Mouse (Mus musculus): ENCODE results near the gene Amfr. TPM values are rescaled to one million over a fixed set of nuclear protein-coding genes. Genes with fewer than 3 reads are reported as not detected.

Gene Amfr
- total RNA-seq, 1 experiment, result 73.6 TPM

GRCm38 (mm10) chr8:94010101-94010705 lies 2.4 kb downstream of the Amfr start:
- no peak for DNase-seq (ENCODE audit: low read depth, low spot score)
- no peak overlapping the region for H3K9ac ChIP-seq (ENCODE audit: insufficient read depth, low read depth, low read length, poor library complexity, severe bottlenecking)
- in situ Hi-C loops (cut with MboI; ENCODE audit: low sequenced_read_pairs in 2 of 2, unreplicated experiment in 2 of 2), result no loop called here
- H3K27ac ChIP-seq (ENCODE audit: insufficient read depth, low read depth, low read length, poor library complexity, severe bottlenecking), result no peak overlapping the region
- H3K9me3 ChIP-seq (ENCODE audit: control insufficient read depth, insufficient read depth, low read depth, low read length), result no peaks in the 10 kb centered on the region
- TF ChIP-seq ZC3H11A (IDR thresholded peaks at IDR 0.05; ENCODE audit: borderline replicate concordance, low read depth, low read length), result no peak
- no peak for TF ChIP-seq HCFC1 (IDR thresholded peaks at IDR 0.05; ENCODE audit: borderline replicate concordance, insufficient read depth, low read length)
- TF ChIP-seq CHD2 (IDR thresholded peaks at IDR 0.05; ENCODE audit: low read depth, low read length), result no peak
- H3K4me3 ChIP-seq (ENCODE audit: insufficient read depth in 1 of 2, low read depth in 1 of 2, low read length in 2 of 2, poor library complexity in 1 of 2, severe bottlenecking in 1 of 2), result no peak overlapping the region
- peaks cover 5% of the 10 kb centered on the region; the same call in 1 of the 2 replicates for H3K36me3 ChIP-seq (ENCODE audit: control insufficient read depth, insufficient read depth, low read length, poor library complexity, severe bottlenecking)
- peaks cover 4 to 13% of the 10 kb centered on the region in 2 experiments; a peak in 3 of 4 replicates for H3K4me1 ChIP-seq (ENCODE audit: control insufficient read depth in 2 of 2, insufficient read depth in 2 of 2, low read length in 2 of 2, poor library complexity in 1 of 2)

DNA sequence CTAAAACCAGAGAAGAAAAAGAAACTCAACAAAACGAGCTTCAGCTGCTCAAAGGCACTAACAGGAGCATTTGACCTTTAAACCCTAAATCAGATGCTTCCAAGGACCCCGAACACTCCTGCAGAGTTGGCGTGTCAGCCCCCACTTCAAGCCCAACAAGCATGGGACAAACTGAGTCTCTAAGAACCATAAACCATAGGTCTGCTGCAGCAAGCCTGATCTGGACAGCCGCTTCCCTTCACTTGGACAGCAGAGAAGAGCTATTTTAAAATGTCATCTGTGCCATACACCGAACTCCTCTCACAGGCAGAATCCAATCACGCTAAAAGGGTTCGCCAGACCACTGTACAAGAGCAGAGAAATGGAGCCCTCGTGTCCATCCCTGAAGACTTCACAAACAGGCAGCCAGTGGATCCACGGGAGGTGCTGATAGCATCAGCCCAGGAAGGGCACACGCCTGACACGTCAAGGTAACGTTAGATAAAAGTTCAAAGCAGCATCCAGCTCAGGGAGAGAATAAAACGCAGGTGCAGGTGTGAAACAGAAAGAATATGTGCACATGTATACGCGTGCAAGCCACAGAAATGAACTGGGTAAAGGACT lies 3.3 kb downstream of the Amfr start:
- DNase-seq (ENCODE audit: low read depth, low spot score), result no peak
- no peaks in the 10 kb centered on the region for H3K9me3 ChIP-seq (ENCODE audit: control insufficient read depth, insufficient read depth, low read depth, low read length)
- no peak overlapping the region for H3K27ac ChIP-seq (ENCODE audit: insufficient read depth, low read depth, low read length, poor library complexity, severe bottlenecking)
- 0 out of 2 replicates have a peak, but pooled peaks cover 1% of the 10 kb centered on the region for H3K36me3 ChIP-seq (ENCODE audit: control insufficient read depth, insufficient read depth, low read length, poor library complexity, severe bottlenecking)
- TF ChIP-seq ZC3H11A (IDR thresholded peaks at IDR 0.05; ENCODE audit: borderline replicate concordance, low read depth, low read length), result no peak
- in situ Hi-C loops (cut with MboI; ENCODE audit: low sequenced_read_pairs in 2 of 2, unreplicated experiment in 2 of 2), result no loop called here
- H3K4me1 ChIP-seq (ENCODE audit: control insufficient read depth in 2 of 2, insufficient read depth in 2 of 2, low read length in 2 of 2, poor library complexity in 1 of 2), result peaks cover 4 to 13% of the 10 kb centered on the region in 2 experiments; a peak in 3 of 4 replicates
- H3K4me3 ChIP-seq (ENCODE audit: insufficient read depth in 1 of 2, low read depth in 1 of 2, low read length in 2 of 2, poor library complexity in 1 of 2, severe bottlenecking in 1 of 2), result no peak overlapping the region
- H3K9ac ChIP-seq (ENCODE audit: insufficient read depth, low read depth, low read length, poor library complexity, severe bottlenecking), result no peak overlapping the region

- TF ChIP-seq CHD2 (IDR thresholded peaks at IDR 0.05; ENCODE audit: low read depth, low read length), result no peak
- no peak for TF ChIP-seq HCFC1 (IDR thresholded peaks at IDR 0.05; ENCODE audit: borderline replicate concordance, insufficient read depth, low read length)
- TF ChIP-seq ZNF384 (IDR thresholded peaks at IDR 0.05; ENCODE audit: low read depth, low read length), result no peak
- no peak for TF ChIP-seq ZC3H11A (IDR thresholded peaks at IDR 0.05; ENCODE audit: borderline replicate concordance, low read depth, low read length)
- TF ChIP-seq MAFK (IDR thresholded peaks at IDR 0.05; ENCODE audit: insufficient read depth, low read depth, low read length), result no peak
- in situ Hi-C loops (cut with MboI; ENCODE audit: low sequenced_read_pairs in 2 of 2, unreplicated experiment in 2 of 2), result no loop called here
- H3K36me3 ChIP-seq (ENCODE audit: control insufficient read depth, insufficient read depth, low read length, poor library complexity, severe bottlenecking), result no peaks in the 10 kb centered on the region; the same call in 1 of the 2 replicates
Measured at GRCm38 (mm10) chr8:94004139-94004538, 8.5 kb downstream of the Amfr start.

GRCm38 (mm10) chr8:93998961-93999360 lies 13.7 kb downstream of the Amfr start:
- TF ChIP-seq HCFC1 (IDR thresholded peaks at IDR 0.05; ENCODE audit: borderline replicate concordance, insufficient read depth, low read length) (no peak), MAFK (IDR thresholded peaks at IDR 0.05; ENCODE audit: insufficient read depth, low read depth, low read length) (no peak), CHD2 (IDR thresholded peaks at IDR 0.05; ENCODE audit: low read depth, low read length) (no peak), ZC3H11A (IDR thresholded peaks at IDR 0.05; ENCODE audit: borderline replicate concordance, low read depth, low read length) (no peak), ZNF384 (IDR thresholded peaks at IDR 0.05; ENCODE audit: low read depth, low read length) (no peak)
- in situ Hi-C loops (cut with MboI; ENCODE audit: low sequenced_read_pairs in 2 of 2, unreplicated experiment in 2 of 2), result no loop called here
- Histone ChIP-seq H3K9me3 (ENCODE audit: control insufficient read depth, insufficient read depth, low read depth, low read length) (no peaks in the 10 kb centered on the region), H3K9ac (ENCODE audit: insufficient read depth, low read depth, low read length, poor library complexity, severe bottlenecking) (no peak overlapping the region), H3K4me3 (ENCODE audit: insufficient read depth in 1 of 2, low read depth in 1 of 2, low read length in 2 of 2, poor library complexity in 1 of 2, severe bottlenecking in 1 of 2) (no peak overlapping the region), H3K36me3 (ENCODE audit: control insufficient read depth, insufficient read depth, low read length, poor library complexity, severe bottlenecking) (peaks cover 5% of the 10 kb centered on the region), H3K4me1 (ENCODE audit: control insufficient read depth in 2 of 2, insufficient read depth in 2 of 2, low read length in 2 of 2, poor library complexity in 1 of 2) (no peaks in the 10 kb centered on the region), H3K27ac (ENCODE audit: insufficient read depth, low read depth, low read length, poor library complexity, severe bottlenecking) (no peak overlapping the region)
- no peak for DNase-seq (ENCODE audit: low read depth, low spot score)

More at GRCm38 (mm10) chr8:94004139-94004538, 8.5 kb downstream of the Amfr start:
- Histone ChIP-seq H3K9me3 (ENCODE audit: control insufficient read depth, insufficient read depth, low read depth, low read length) (no peaks in the 10 kb centered on the region), H3K9ac (ENCODE audit: insufficient read depth, low read depth, low read length, poor library complexity, severe bottlenecking) (no peak overlapping the region), H3K27ac (ENCODE audit: insufficient read depth, low read depth, low read length, poor library complexity, severe bottlenecking) (no peak overlapping the region), H3K4me1 (ENCODE audit: control insufficient read depth in 2 of 2, insufficient read depth in 2 of 2, low read length in 2 of 2, poor library complexity in 1 of 2) (peaks cover 0 to 3% of the 10 kb centered on the region in 2 experiments; a peak in 1 of 4 replicates), H3K4me3 (ENCODE audit: insufficient read depth in 1 of 2, low read depth in 1 of 2, low read length in 2 of 2, poor library complexity in 1 of 2, severe bottlenecking in 1 of 2) (no peak overlapping the region)
- no peak for DNase-seq (ENCODE audit: low read depth, low spot score)

Data from ES-E14 (cell line).